Mouse (Mus musculus) adrenal gland, adult 8-10 months (tissue): ENCODE measurements at regions not wholly inside any gene's neighbourhood (a gene's known extent, or its start where the extent isn't known, plus 50 kb on each side); places are given as distances from the start of the nearest gene placed in this dataset.

ENCODE experiments used
- DNase-seq: peaks from one replicate; pipeline ENCODE4 v3.0.0; 2022

- no peak for DNase-seq
Observed at GRCm38 (mm10) chr3:148143776-148144175, 846.6 kb downstream of the Adgrl2 start.

GRCm38 (mm10) chr3:148136791-148137251 lies 853.5 kb downstream of the Adgrl2 start:
- DNase-seq: no peak

- no peak for DNase-seq
Observed at GRCm38 (mm10) chr3:148134646-148135045, 855.7 kb downstream of the Adgrl2 start.

GRCm38 (mm10) chr3:148115576-148115975 lies 874.8 kb downstream of the Adgrl2 start:
- no peak for DNase-seq

GRCm38 (mm10) chr3:148112204-148112603 lies 878.2 kb downstream of the Adgrl2 start:
- DNase-seq: no peak

GRCm38 (mm10) chr3:148107031-148107430 lies 883.3 kb downstream of the Adgrl2 start:
- no peak for DNase-seq

- no peak for DNase-seq
Observed at GRCm38 (mm10) chr3:148093930-148094329, 896.4 kb downstream of the Adgrl2 start.

GRCm38 (mm10) chr3:148075841-148076240 lies 914.5 kb downstream of the Adgrl2 start:
- DNase-seq: no peak

- DNase-seq: no peak
Observed at GRCm38 (mm10) chr3:148066701-148067100, 923.7 kb downstream of the Adgrl2 start.

- no peak for DNase-seq
Observed at GRCm38 (mm10) chr3:148056074-148056473, 934.3 kb downstream of the Adgrl2 start.

GRCm38 (mm10) chr3:148052516-148052915 lies 937.8 kb downstream of the Adgrl2 start:
- no peak for DNase-seq

GRCm38 (mm10) chr3:148048247-148048646 lies 942.1 kb downstream of the Adgrl2 start:
- no peak for DNase-seq

GRCm38 (mm10) chr3:148032532-148032931 lies 957.8 kb downstream of the Adgrl2 start:
- no peak for DNase-seq

- no peak for DNase-seq
Observed at GRCm38 (mm10) chr3:148005831-148006230, 984.5 kb downstream of the Adgrl2 start.

- no peak for DNase-seq
Observed at GRCm38 (mm10) chr3:148004006-148004405, 986.3 kb downstream of the Adgrl2 start.

GRCm38 (mm10) chr3:147999330-147999953 lies 990.9 kb downstream of the Adgrl2 start:
- no peak for DNase-seq

- no peak for DNase-seq
Observed at GRCm38 (mm10) chr3:147991738-147992137, 998.6 kb downstream of the Adgrl2 start.

- DNase-seq: no peak
Observed at GRCm38 (mm10) chr3:147990831-147991230, 999.5 kb downstream of the Adgrl2 start.

GRCm38 (mm10) chr3:147982831-147983230 lies 1007.5 kb downstream of the Adgrl2 start:
- no peak for DNase-seq

GRCm38 (mm10) chr3:147981621-147982020 lies 1008.7 kb downstream of the Adgrl2 start:
- DNase-seq: no peak

GRCm38 (mm10) chr3:147976579-147976978 lies 1013.8 kb downstream of the Adgrl2 start:
- no peak for DNase-seq

- DNase-seq: no peak
Observed at GRCm38 (mm10) chr3:147976069-147976468, 1014.3 kb downstream of the Adgrl2 start.

GRCm38 (mm10) chr3:147975500-147975899 lies 1014.9 kb downstream of the Adgrl2 start:
- no peak for DNase-seq

- DNase-seq: no peak
Observed at GRCm38 (mm10) chr3:147974515-147974914, 1015.8 kb downstream of the Adgrl2 start.

GRCm38 (mm10) chr3:147968271-147968670 lies 1022.1 kb downstream of the Adgrl2 start:
- no peak for DNase-seq
